Mouse (Mus musculus) CH12.LX (cell line): ENCODE results near the gene Kif26a. TPM values are rescaled to one million over a fixed set of nuclear protein-coding genes. Genes with fewer than 3 reads are reported as not detected.

Source experiments
- DNase-seq: peaks from one replicate; pipeline ENCODE4 v3.0.0-alpha.2; 2013; ENCODE audit errors: extremely low read depth
- H3K27ac ChIP-seq: 2 replicates; pipeline ENCODE4 v1.5.1; 2012; ENCODE audit warnings: low read depth, mild to moderate bottlenecking, control low read depth, moderate library complexity; ENCODE audit not compliant: insufficient read depth
- H3K27me3 ChIP-seq: replicated peaks from 2 replicates; pipeline ENCODE3; 2012; ENCODE audit warnings: inconsistent platforms
- H3K36me3 ChIP-seq, 2 experiments: replicated peaks in 1 of 2; 2 replicates each; pipeline versions ENCODE3 to v1.6.1; 2012; ENCODE audit warnings: inconsistent platforms in 1 of 2, low read length in 1 of 2, mild to moderate bottlenecking in 1 of 2, mixed read lengths in 1 of 2, moderate library complexity in 1 of 2; ENCODE audit not compliant: control insufficient read depth in 1 of 2, insufficient read depth in 1 of 2
- H3K4me1 ChIP-seq, 2 experiments: 2 replicates each; pipeline ENCODE4 v1.6.1; 2012; ENCODE audit warnings: inconsistent platforms in 1 of 2, moderate library complexity in 1 of 2; ENCODE audit not compliant: insufficient read depth in 2 of 2, control insufficient read depth in 1 of 2
- H3K4me2 ChIP-seq: 2 replicates; pipeline ENCODE4 v1.6.1; 2012; ENCODE audit warnings: low read depth, mild to moderate bottlenecking, control low read depth; ENCODE audit not compliant: poor library complexity, insufficient read depth, severe bottlenecking
- H3K4me3 ChIP-seq, 3 experiments: fragments of 150-350 bp in 1 of 3; sonication (generic) in 1 of 3; replicated peaks in 1 of 3; 2 replicates each; pipeline versions ENCODE3 to v1.5.1; 2011 to 2012; ENCODE audit warnings: low read depth in 2 of 3, low read length in 2 of 3, mild to moderate bottlenecking in 2 of 3, moderate library complexity in 2 of 3, control low read depth in 1 of 3, improper control_type of control experiment in 1 of 3, inconsistent platforms in 1 of 3, mixed read lengths in 1 of 3; ENCODE audit not compliant: poor library complexity in 1 of 3
- H3K79me2 ChIP-seq: replicated peaks from 2 replicates; pipeline ENCODE4 v1.6.1; 2012; ENCODE audit warnings: mild to moderate bottlenecking, moderate library complexity; ENCODE audit not compliant: control insufficient read depth, poor library complexity, insufficient read depth, severe bottlenecking; ENCODE audit errors: extremely low read depth
- H3K9ac ChIP-seq: 2 replicates; pipeline ENCODE4 v1.6.1; 2012; ENCODE audit warnings: low read depth, mild to moderate bottlenecking, control low read depth, moderate library complexity; ENCODE audit not compliant: insufficient read depth
- H3K9me3 ChIP-seq: replicated peaks from 2 replicates; pipeline ENCODE3; 2012; ENCODE audit warnings: low read length, inconsistent platforms, mixed read lengths
- CHD2 ChIP-seq: IDR thresholded peaks from 2 replicates; pipeline ENCODE4 v1.6.1; 2011; ENCODE audit warnings: low read length, improper control_type of control experiment
- CTCF ChIP-seq, 2 experiments: IDR thresholded peaks in 1 of 2; conservative IDR thresholded peaks in 1 of 2; 2 replicates each; pipeline ENCODE4 v1.5.1; 2011 to 2012; ENCODE audit warnings: low read depth in 2 of 2, low read length in 2 of 2, improper control_type of control experiment in 1 of 2, inconsistent platforms in 1 of 2, mild to moderate bottlenecking in 1 of 2, moderate library complexity in 1 of 2
- E2F4 ChIP-seq: IDR thresholded peaks from 2 replicates; pipeline ENCODE4 v1.6.1; 2011; ENCODE audit warnings: low read depth, low read length, improper control_type of control experiment; ENCODE audit not compliant: insufficient replicate concordance
- ELF1 ChIP-seq: IDR thresholded peaks from 2 replicates; pipeline ENCODE4 v1.6.1; 2014; ENCODE audit warnings: low read depth, mild to moderate bottlenecking, inconsistent platforms, low read length, improper control_type of control experiment
- EP300 ChIP-seq: IDR thresholded peaks from 2 replicates; pipeline ENCODE4 v1.6.1; 2011; ENCODE audit warnings: low read length, improper control_type of control experiment
- ETS1 ChIP-seq: conservative IDR thresholded peaks from 2 replicates; pipeline ENCODE4 v1.6.1; 2012; ENCODE audit warnings: low read depth, mild to moderate bottlenecking, inconsistent platforms, low read length, improper control_type of control experiment, moderate library complexity
- GABPA ChIP-seq: IDR thresholded peaks from 2 replicates; pipeline ENCODE4 v1.6.1; 2012; ENCODE audit warnings: low read depth, low read length, improper control_type of control experiment, inconsistent platforms; ENCODE audit not compliant: insufficient replicate concordance
- IRF4 ChIP-seq: IDR thresholded peaks from 2 replicates; pipeline ENCODE4 v1.6.1; 2014; ENCODE audit warnings: low read depth, mild to moderate bottlenecking, inconsistent platforms, low read length, improper control_type of control experiment
- JUN ChIP-seq: IDR thresholded peaks from 2 replicates; pipeline ENCODE4 v1.6.1; 2011; ENCODE audit warnings: low read depth, mild to moderate bottlenecking, low read length, improper control_type of control experiment, moderate library complexity; ENCODE audit not compliant: insufficient read depth
- JUND ChIP-seq: conservative IDR thresholded peaks from 2 replicates; pipeline ENCODE4 v1.6.1; 2011; ENCODE audit warnings: low read depth, low read length, improper control_type of control experiment
- MAFK ChIP-seq: IDR thresholded peaks from 2 replicates; pipeline ENCODE4 v1.6.1; 2011; ENCODE audit warnings: low read length, improper control_type of control experiment; ENCODE audit not compliant: insufficient replicate concordance
- MAX ChIP-seq: IDR thresholded peaks from 2 replicates; pipeline ENCODE4 v1.6.1; 2011; ENCODE audit warnings: low read length, improper control_type of control experiment
- MEF2A ChIP-seq: IDR thresholded peaks from 2 replicates; pipeline ENCODE4 v1.6.1; 2014; ENCODE audit warnings: low read depth, mild to moderate bottlenecking, inconsistent platforms, low read length, improper control_type of control experiment, borderline replicate concordance
- MXI1 ChIP-seq: IDR thresholded peaks from 2 replicates; pipeline ENCODE4 v1.6.1; 2011; ENCODE audit warnings: mild to moderate bottlenecking, low read depth, low read length, improper control_type of control experiment
- MYC ChIP-seq: IDR thresholded peaks from 2 replicates; pipeline ENCODE4 v1.6.1; 2011; ENCODE audit warnings: low read depth, mild to moderate bottlenecking, improper control_type of control experiment, low read length
- NRF1 ChIP-seq: IDR thresholded peaks from 2 replicates; pipeline ENCODE4 v1.6.1; 2014; ENCODE audit warnings: low read depth, mild to moderate bottlenecking, inconsistent platforms, low read length, improper control_type of control experiment, moderate library complexity
- PAX5 ChIP-seq: IDR thresholded peaks from 2 replicates; pipeline ENCODE4 v1.6.1; 2012; ENCODE audit warnings: low read length, inconsistent platforms, mixed read lengths
- POLR2A ChIP-seq: IDR thresholded peaks from 2 replicates; pipeline ENCODE4 v1.6.1; 2011; ENCODE audit warnings: low read depth, mild to moderate bottlenecking, improper control_type of control experiment, low read length
- TBP ChIP-seq: conservative IDR thresholded peaks from 2 replicates; pipeline ENCODE4 v1.6.1; 2011; ENCODE audit warnings: low read depth, low read length, improper control_type of control experiment
- UBTF ChIP-seq: IDR thresholded peaks from 2 replicates; pipeline ENCODE4 v1.6.1; 2012; ENCODE audit warnings: low read depth, mild to moderate bottlenecking, inconsistent platforms, low read length, improper control_type of control experiment, moderate library complexity
- USF1 ChIP-seq: IDR thresholded peaks from 2 replicates; pipeline ENCODE4 v1.6.1; 2014; ENCODE audit warnings: low read depth, mild to moderate bottlenecking, inconsistent platforms, low read length, improper control_type of control experiment
- USF2 ChIP-seq: conservative IDR thresholded peaks from 2 replicates; pipeline ENCODE4 v1.6.1; 2011; ENCODE audit warnings: low read depth, low read length, improper control_type of control experiment
- ZKSCAN1 ChIP-seq: IDR thresholded peaks from 2 replicates; pipeline ENCODE4 v1.6.1; 2012; ENCODE audit warnings: low read depth, inconsistent platforms, low read length, improper control_type of control experiment, borderline replicate concordance
- ZMIZ1 ChIP-seq: IDR thresholded peaks from 2 replicates; pipeline ENCODE4 v1.6.1; 2012; ENCODE audit warnings: low read depth, mild to moderate bottlenecking, inconsistent platforms, low read length, improper control_type of control experiment
- dilution Hi-C: fragments of 300-500 bp; cut with MboI; formaldehyde crosslinking; loops from 2 replicates; pipeline ENCODE4 v1.14.3; 2020; ENCODE audit warnings: low sequenced_read_pairs; ENCODE audit not compliant: extremely low pct_unique_long_range_greater_than_20kb, extremely low pct_ligation_motif_present
- in situ Hi-C: fragments of 300-500 bp; cut with MboI; formaldehyde crosslinking; loops from 3 replicates; pipeline ENCODE4 v1.14.3; 2019; ENCODE audit warnings: low sequenced_read_pairs, low pct_ligation_motif_present, low pct_unique_long_range_greater_than_20kb, mixed read lengths
- polyA plus RNA-seq: library from polyadenylated mRNA; unstranded; fragments of >175 nt; gene quantifications from 2 replicates; pipeline ENCODE4 v1.2.1, GENCODE M21; 2012; ENCODE audit warnings: low read depth; ENCODE audit not compliant: insufficient read length
- total RNA-seq, 2 experiments: library from RNA; depleted of rRNA; stranded (reverse); fragments of 300-350 nt in 1 of 2; fragments of >200 nt in 1 of 2; gene quantifications; 2 replicates each; pipeline ENCODE4 v1.2.3; 2012 to 2014

The Kif26a gene
- total and polyA plus RNA-seq, 3 experiments = not detected

GRCm38 (mm10) chr12:112217681-112218080 lies 71.7 kb downstream of the Kif26a start:
- in situ Hi-C loops = no loop called here
- Histone ChIP-seq H3K4me3 (no peak overlapping the region), H3K79me2 (no peaks in the 10 kb centered on the region), H3K27ac (no peak overlapping the region), H3K9me3 (no peaks in the 10 kb centered on the region), H3K36me3 (no peaks in the 10 kb centered on the region), H3K9ac (no peak overlapping the region), H3K4me1 (no peaks in the 10 kb centered on the region), H3K27me3 (peaks cover 91% of the 10 kb centered on the region), H3K4me2 (no peak overlapping the region)
- dilution Hi-C loops = no loop called here
- no peak for TF ChIP-seq USF1
- TF ChIP-seq UBTF = no peak
- TF ChIP-seq POLR2A = no peak
- no peak for TF ChIP-seq E2F4
- no peak for TF ChIP-seq ETS1
- no peak for TF ChIP-seq PAX5
- TF ChIP-seq GABPA = no peak
- TF ChIP-seq MYC = no peak
- no peak for TF ChIP-seq MEF2A
- no peak for TF ChIP-seq NRF1
- TF ChIP-seq JUND = no peak
- TF ChIP-seq MAX = no peak
- TF ChIP-seq EP300 = no peak
- TF ChIP-seq ZMIZ1 = no peak
- TF ChIP-seq IRF4 = no peak
- TF ChIP-seq USF2 = no peak
- TF ChIP-seq CHD2 = no peak
- TF ChIP-seq TBP = no peak
- no peak for TF ChIP-seq ZKSCAN1
- no peak for DNase-seq

- Histone ChIP-seq H3K4me1 (no peaks in the 10 kb centered on the region), H3K4me3 (no peak overlapping the region), H3K9me3 (no peaks in the 10 kb centered on the region), H3K9ac (no peak overlapping the region), H3K4me2 (no peak overlapping the region), H3K36me3 (no peaks in the 10 kb centered on the region), H3K27me3 (peaks cover 91% of the 10 kb centered on the region), H3K27ac (no peak overlapping the region), H3K79me2 (no peaks in the 10 kb centered on the region)
- TF ChIP-seq MEF2A (no peak), ELF1 (no peak), MXI1 (no peak), ETS1 (no peak), IRF4 (no peak), CTCF (conservative IDR thresholded peaks at IDR 0.05 in 1 of 2, IDR thresholded peaks at IDR 0.05 in 1 of 2; ENCODE audit: low read depth in 2 of 2, low read length in 2 of 2) (no peak), JUN (no peak), MAX (no peak), NRF1 (no peak), GABPA (no peak), MAFK (no peak), ZMIZ1 (no peak), ZKSCAN1 (no peak)
- in situ Hi-C loops (no loop called here), dilution Hi-C loops (no loop called here)
- no peak for DNase-seq
These were observed 75.3 kb downstream of the Kif26a start for GRCm38 (mm10) chr12:112221290-112221689.
